Mouse (Mus musculus): Measurements from ENCODE around the gene Ptgs1.

DNA sequence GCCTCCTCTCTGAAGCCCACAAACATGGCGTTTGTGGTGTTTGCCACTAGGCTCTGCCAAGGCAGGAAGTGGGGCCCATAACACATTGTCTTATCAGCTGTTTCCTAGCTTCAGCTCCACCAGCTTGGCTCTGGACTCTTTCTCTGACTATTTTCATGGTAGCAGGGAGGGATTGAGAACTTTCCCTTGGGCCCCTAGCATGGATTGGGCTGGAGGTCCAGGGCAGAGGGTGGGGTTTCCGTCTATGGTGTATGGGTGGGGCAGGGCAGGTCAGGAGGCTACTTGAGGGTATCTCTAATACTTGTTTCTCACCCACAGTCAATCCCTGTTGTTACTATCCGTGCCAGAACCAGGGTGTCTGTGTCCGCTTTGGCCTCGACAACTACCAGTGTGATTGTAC is 6.7 kb downstream of the Ptgs1 start:
- TF ChIP-seq GATA1 (IDR thresholded peaks at IDR 0.05; ENCODE audit: low read length) (no peak), TAL1 (IDR thresholded peaks at IDR 0.05; ENCODE audit: low read length) (no peak)
